26 mouse cellular contexts compared by ENCODE assay signal in genomic region chr9:102811192-102811591, GRCm38 (mm10).
"Had no signal": no experiment of that assay in that cellular context is flagged by ENCODE, and none has a peak within 500 bp of the region (broad histone marks: within the 10 kb centered on the region; RNA-seq: fewer than 3 reads in every experiment).

No protein-coding gene starts in this region.

- ATAC-seq: hindbrain, embryonic 16.5 days; inflammation-experienced regulatory T-cells, adult 6 months; intestine, embryonic 15.5 days; intestine, postnatal 0 days had no signal

- H3K27me3 ChIP-seq: heart, embryonic 12.5 days; hindbrain, embryonic 12.5 days; intestine, embryonic 15.5 days; limb, embryonic 12.5 days; liver, embryonic 13.5 days; liver, embryonic 15.5 days had no signal

- H3K4me3 ChIP-seq: heart, embryonic 10.5 days; heart, embryonic 12.5 days; hindbrain, embryonic 10.5 days; hindbrain, embryonic 12.5 days; intestine, embryonic 15.5 days; layer of hippocampus, adult 2 months; left cerebral cortex, adult 2 months; limb, embryonic 10.5 days; limb, embryonic 12.5 days; liver, embryonic 13.5 days; liver, embryonic 15.5 days had no signal

- H3K36me3 ChIP-seq: heart, embryonic 10.5 days; heart, embryonic 12.5 days; hindbrain, embryonic 10.5 days; hindbrain, embryonic 12.5 days; intestine, embryonic 15.5 days; limb, embryonic 10.5 days; limb, embryonic 12.5 days; liver, embryonic 13.5 days; liver, embryonic 15.5 days had no signal

- H3K4me1 ChIP-seq: hindbrain, embryonic 10.5 days; hindbrain, embryonic 12.5 days; intestine, embryonic 15.5 days; liver, embryonic 13.5 days; liver, embryonic 15.5 days had no signal

- H3K4me2 ChIP-seq: heart, embryonic 12.5 days; hindbrain, embryonic 12.5 days; hindbrain, embryonic 14.5 days; intestine, embryonic 15.5 days; limb, embryonic 12.5 days; liver, embryonic 13.5 days; liver, embryonic 15.5 days had no signal

- H3K27ac ChIP-seq: heart, embryonic 10.5 days; hindbrain, embryonic 10.5 days; hindbrain, embryonic 12.5 days; hindbrain, embryonic 14.5 days; intestine, embryonic 15.5 days; layer of hippocampus, adult 2 months; left cerebral cortex, adult 2 months; limb, embryonic 12.5 days; liver, embryonic 13.5 days; liver, embryonic 15.5 days had no signal

- H3K9me3 ChIP-seq: heart, embryonic 10.5 days; heart, embryonic 12.5 days; hindbrain, embryonic 10.5 days; hindbrain, embryonic 12.5 days; intestine, embryonic 15.5 days; limb, embryonic 10.5 days; limb, embryonic 12.5 days; liver, embryonic 13.5 days; liver, embryonic 15.5 days had no signal

- H3K9ac ChIP-seq: heart, embryonic 12.5 days; hindbrain, embryonic 12.5 days; hindbrain, embryonic 14.5 days; intestine, embryonic 15.5 days; limb, embryonic 12.5 days; liver, embryonic 13.5 days; liver, embryonic 15.5 days had no signal

- DNase-seq: gastrocnemius, postnatal 14 days; gastrocnemius, postnatal 36 days; heart, adult 18-20 months; heart, postnatal 10 days; heart, postnatal 4 days; kidney, adult 18-20 months; kidney, adult 8-10 months; kidney, postnatal 10 days; kidney, postnatal 25 days; kidney, postnatal 4 days; liver; liver, embryonic 13.5 days had no signal
